Mouse (Mus musculus) stomach, embryonic 14.5 days (tissue): ENCODE results near the gene Arid5b. TPM values are rescaled to one million over a fixed set of nuclear protein-coding genes. Genes with fewer than 3 reads are reported as not detected.
"Not testable (repeated sequence)": the region's sequence is repeated elsewhere in the genome, so short reads cannot be mapped to it uniquely, and the experiment has no call there.

Experiments used
- ATAC-seq: fragments of 200-750 bp; cut with Nextera tagmentation; 2 replicates; pipeline ENCODE4 v1.8.0; 2017; ENCODE audit warnings: low read depth, moderate TSS enrichment; ENCODE audit not compliant: insufficient number of reproducible peaks, insufficient read depth, low FRiP score
- H3K27ac ChIP-seq: fragments of 300-500 bp; sonication (generic); 2 replicates; pipeline ENCODE4 v1.5.1; 2014; ENCODE audit warnings: mild to moderate bottlenecking, low read length, moderate library complexity, mixed read lengths
- H3K27me3 ChIP-seq: fragments of 300-500 bp; sonication (generic); 2 replicates; pipeline ENCODE4 v1.6.1; 2014; ENCODE audit warnings: low read length, control low read depth, mixed read lengths; ENCODE audit not compliant: control insufficient read depth, insufficient read depth
- H3K36me3 ChIP-seq: fragments of 300-500 bp; sonication (generic); 2 replicates; pipeline ENCODE4 v1.6.1; 2014; ENCODE audit warnings: mild to moderate bottlenecking, control low read depth, low read length, moderate library complexity, mixed read lengths; ENCODE audit not compliant: control insufficient read depth, insufficient read depth
- H3K4me1 ChIP-seq: fragments of 300-500 bp; sonication (generic); 2 replicates; pipeline ENCODE4 v1.6.1; 2014; ENCODE audit warnings: low read length, control low read depth, mixed read lengths; ENCODE audit not compliant: control insufficient read depth, insufficient read depth
- H3K4me2 ChIP-seq: fragments of 300-500 bp; sonication (generic); replicated peaks from 2 replicates; pipeline ENCODE4 v1.6.1; 2014; ENCODE audit warnings: low read depth, low read length, control low read depth
- H3K4me3 ChIP-seq: fragments of 300-500 bp; sonication (generic); 2 replicates; pipeline ENCODE4 v1.5.1; 2014; ENCODE audit warnings: low read depth, low read length, control low read depth
- H3K9ac ChIP-seq: fragments of 300-500 bp; sonication (generic); replicated peaks from 2 replicates; pipeline ENCODE4 v1.6.1; 2014; ENCODE audit warnings: low read depth, mild to moderate bottlenecking, control low read depth, low read length, moderate library complexity, mixed read lengths
- H3K9me3 ChIP-seq: fragments of 300-500 bp; sonication (generic); 2 replicates; pipeline ENCODE4 v1.6.1; 2016; ENCODE audit warnings: low read depth, low read length, control low read depth; ENCODE audit not compliant: control insufficient read depth
- WGBS: fragments of 180-500 bp; shearing (Covaris S2); extraction: QIAGEN DNeasy Blood & Tissue Kit; methylation state at CpG from one replicate; pipeline ENCODE4 v1.1.7; 2014; 5-methylcytosine and 5-hydroxymethylcytosine counted together
- polyA plus RNA-seq: library from polyadenylated mRNA; unstranded; fragments of >200 nt; fragmentation: Nextera tagmentation; extraction: Ambion mirVana; gene quantifications from 2 replicates; pipeline ENCODE4 v1.2.1, GENCODE M21; 2014

Arid5b gene
- polyA plus RNA-seq, 1 experiment from 2014 or later = 40.8 TPM

DNA sequence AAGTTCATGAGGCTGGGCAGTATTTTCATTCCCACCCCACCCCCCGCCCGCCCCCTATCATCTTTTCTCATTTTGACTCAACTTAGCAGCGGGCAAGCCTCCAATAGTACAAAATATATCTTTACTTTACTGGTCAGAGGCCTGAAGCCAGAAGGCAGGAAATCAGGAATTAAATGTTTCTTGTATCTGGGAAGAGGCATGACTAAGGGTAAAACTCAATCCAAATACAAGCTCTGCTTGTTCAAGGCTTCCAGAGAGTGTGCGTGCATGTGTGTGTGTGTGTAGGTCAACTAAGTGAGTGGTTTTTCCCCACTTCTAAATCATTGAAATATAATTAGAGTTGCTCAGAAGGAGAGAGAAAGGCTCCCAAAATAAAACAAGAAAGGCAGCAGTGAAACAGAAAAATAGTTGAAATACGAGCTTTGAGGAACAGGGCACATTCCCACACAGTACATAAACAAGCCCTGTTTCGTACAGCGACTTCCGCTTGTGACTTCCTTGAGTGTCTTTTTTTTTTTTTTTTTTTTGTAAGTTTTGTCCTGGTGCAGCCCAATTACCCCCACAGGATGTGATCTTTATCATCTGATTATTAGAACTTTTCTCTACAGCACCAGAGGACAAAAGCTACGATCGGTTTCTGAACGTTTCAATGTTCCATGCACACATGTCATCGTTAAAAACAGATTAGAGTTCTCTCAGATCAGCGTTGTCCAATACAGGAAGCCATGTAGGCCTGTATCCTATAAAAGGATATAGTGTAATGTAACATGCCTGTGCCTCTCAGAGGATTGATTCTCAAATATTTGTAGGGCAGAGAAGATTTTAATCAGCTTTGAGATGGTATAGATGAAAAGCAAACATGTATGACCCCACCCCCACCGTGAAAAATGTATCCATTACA is 173.4 kb downstream of the Arid5b start:
- no peak overlapping the region for H3K4me3 ChIP-seq
- no peaks in the 10 kb centered on the region for H3K9me3 ChIP-seq
- no peak overlapping the region; the same call in 1 of the 2 replicates for H3K4me2 ChIP-seq
- ATAC-seq = no peak
- WGBS = 36% methylated on average over 14 of the region's 14 CpGs
- no peak overlapping the region for H3K9ac ChIP-seq
- H3K27me3 ChIP-seq = no peaks in the 10 kb centered on the region
- H3K27ac ChIP-seq = peak overlapping the region; percentile 73
- H3K36me3 ChIP-seq = peaks cover 14% of the 10 kb centered on the region; the same call in 1 of the 2 replicates
- peaks cover 38% of the 10 kb centered on the region for H3K4me1 ChIP-seq

DNA sequence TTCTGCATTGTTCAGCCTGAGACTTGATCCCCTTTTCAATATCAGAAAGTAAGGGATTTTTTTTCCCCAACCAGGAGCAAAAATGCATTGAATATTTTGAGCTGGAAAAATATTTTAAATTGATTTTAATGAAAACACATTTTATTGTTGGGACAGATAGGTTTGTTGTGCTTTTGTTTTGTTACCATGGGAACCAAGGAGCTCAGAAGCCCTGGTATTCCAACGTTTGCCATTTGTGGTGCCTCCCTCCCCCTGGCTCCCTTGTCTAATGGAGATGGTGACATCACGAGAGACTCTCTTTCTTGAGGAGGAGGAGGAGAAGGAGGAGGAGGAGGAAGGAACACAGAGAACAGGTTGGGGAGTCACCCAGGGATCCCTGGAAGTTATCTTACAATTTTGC is 174.1 kb downstream of the Arid5b start:
- no peak overlapping the region for H3K4me3 ChIP-seq
- no peak overlapping the region for H3K9ac ChIP-seq
- H3K4me1 ChIP-seq = peaks cover 38% of the 10 kb centered on the region
- no peaks in the 10 kb centered on the region for H3K27me3 ChIP-seq
- 20% methylated on average over 2 of the region's 2 CpGs for whole genome bisulfite sequencing
- peak overlapping the region; percentile 73 for H3K27ac ChIP-seq
- peak; percentile 15; the same call in 1 of the 2 replicates for ATAC-seq
- peaks cover 16% of the 10 kb centered on the region; the same call in 1 of the 2 replicates for H3K36me3 ChIP-seq
- H3K9me3 ChIP-seq = no peaks in the 10 kb centered on the region
- no peak overlapping the region for H3K4me2 ChIP-seq

DNA sequence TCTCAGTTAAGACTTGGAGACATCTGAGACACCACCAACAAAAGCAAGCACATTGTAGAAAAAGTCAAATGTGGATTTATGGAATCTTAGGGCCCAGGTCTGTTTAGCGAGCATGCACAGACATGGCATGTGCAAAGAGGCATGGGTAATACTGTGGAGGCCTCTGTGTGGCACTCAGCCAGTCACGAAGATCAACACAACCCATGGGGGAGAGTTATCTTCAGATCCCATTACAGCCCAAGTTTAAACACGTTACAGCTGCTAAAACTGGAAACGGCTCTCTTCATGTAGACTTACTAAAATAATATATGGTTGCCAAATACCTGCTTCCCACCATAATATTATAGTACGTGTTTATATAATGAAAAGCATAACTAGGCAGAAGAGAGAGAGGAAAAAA is 174.6 kb downstream of the Arid5b start:
- Histone ChIP-seq H3K36me3 (peaks cover 16% of the 10 kb centered on the region; the same call in 1 of the 2 replicates), H3K4me1 (peaks cover 38% of the 10 kb centered on the region), H3K4me3 (no peak overlapping the region), H3K27ac (peak overlapping the region; percentile 73), H3K9me3 (no peaks in the 10 kb centered on the region), H3K9ac (no peak overlapping the region), H3K4me2 (no peak overlapping the region), H3K27me3 (no peaks in the 10 kb centered on the region)
- peak; percentile 79; the same call in 1 of the 2 replicates for ATAC-seq
- WGBS = 22% methylated on average over 5 of the region's 5 CpGs

DNA sequence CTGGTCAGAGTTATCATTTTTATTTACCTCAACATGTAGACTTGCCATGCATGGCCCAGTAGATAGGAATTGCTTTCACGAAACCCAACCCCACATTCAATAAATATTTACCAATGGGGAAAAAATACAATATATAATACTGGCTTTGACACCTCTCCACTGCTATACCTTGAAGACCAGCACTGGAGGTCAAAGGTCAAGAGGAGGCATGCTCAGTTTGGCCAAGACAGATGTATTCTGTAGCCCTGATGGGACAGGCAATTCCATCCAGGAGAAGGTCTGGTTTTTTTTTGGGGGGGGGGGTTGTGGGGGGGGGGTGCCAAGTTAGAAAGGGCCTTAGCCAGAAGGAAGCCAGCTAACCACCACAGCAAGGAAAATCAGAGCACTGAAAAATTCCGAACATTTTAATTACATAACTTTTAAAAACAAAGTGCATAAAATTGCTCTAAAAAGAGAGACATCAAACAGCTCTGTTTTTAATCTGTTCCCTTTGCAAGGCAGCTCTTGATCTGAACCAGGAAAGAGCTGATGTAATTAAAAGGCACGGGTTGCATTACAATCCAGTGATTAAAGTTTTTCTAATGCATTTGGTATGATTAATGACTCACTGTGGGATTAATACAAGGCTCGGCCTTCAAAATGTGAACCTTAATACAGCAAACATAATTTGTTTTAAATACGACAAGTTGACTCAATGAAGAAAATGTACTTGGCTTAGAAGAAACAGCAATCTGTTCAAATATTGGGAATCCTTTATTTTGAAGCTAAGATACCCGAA is 175.3 kb downstream of the Arid5b start:
- Histone ChIP-seq H3K9me3 (no peaks in the 10 kb centered on the region), H3K4me2 (no peak overlapping the region), H3K4me3 (no peak overlapping the region), H3K27ac (peak overlapping the region; percentile 73), H3K9ac (no peak overlapping the region), H3K36me3 (peaks cover 19% of the 10 kb centered on the region; the same call in 1 of the 2 replicates), H3K27me3 (no peaks in the 10 kb centered on the region), H3K4me1 (peaks cover 38% of the 10 kb centered on the region)
- 27% methylated on average over 6 of the region's 6 CpGs for WGBS
- no peak for ATAC-seq

DNA sequence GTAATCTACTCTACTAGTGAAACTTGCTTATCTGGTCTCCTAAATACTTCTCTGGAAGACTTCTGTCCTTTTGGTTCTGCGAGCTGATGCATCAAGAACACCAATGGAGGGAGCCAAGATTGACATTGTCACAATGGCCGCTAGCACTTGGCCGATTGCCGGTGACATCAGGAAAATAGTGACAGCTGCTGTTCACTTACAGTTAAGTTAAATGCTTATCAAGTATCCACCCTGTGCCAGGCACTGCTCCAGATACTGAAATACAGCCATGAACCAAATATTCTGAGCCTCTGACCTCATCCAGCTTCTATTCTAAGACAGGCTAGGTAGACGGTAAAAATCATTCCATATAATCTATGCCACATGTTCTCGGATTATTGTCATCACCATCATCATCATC is 176.0 kb downstream of the Arid5b start:
- Histone ChIP-seq H3K4me3 (no peak overlapping the region), H3K9me3 (no peaks in the 10 kb centered on the region), H3K9ac (no peak overlapping the region), H3K4me1 (peaks cover 38% of the 10 kb centered on the region), H3K27ac (0 out of 2 replicates have a peak overlapping the region, but pooled peaks have one; percentile 39), H3K36me3 (peaks cover 26% of the 10 kb centered on the region), H3K4me2 (no peak overlapping the region), H3K27me3 (no peaks in the 10 kb centered on the region)
- no peak for ATAC-seq
- WGBS = 92% methylated on average over 6 of the region's 6 CpGs

DNA sequence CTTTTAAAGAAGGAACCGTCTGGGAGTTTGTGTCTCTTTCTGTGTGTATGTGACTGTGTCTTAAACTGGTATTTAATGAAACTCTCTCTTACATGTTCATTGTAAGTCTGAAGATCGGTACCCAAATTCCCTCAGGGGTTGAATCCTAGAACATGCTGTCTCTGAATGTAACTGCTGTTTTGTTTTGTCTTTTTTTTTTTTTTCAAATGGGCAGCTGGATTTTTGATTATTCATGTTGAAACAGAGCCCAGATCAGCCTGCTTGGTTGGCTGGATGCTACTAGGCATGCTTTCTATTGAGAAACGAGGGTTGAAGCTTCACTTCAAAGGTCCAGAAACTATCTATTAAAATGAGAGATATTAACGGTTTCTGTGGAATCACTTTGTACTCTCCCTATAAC is 177.3 kb downstream of the Arid5b start:
- Histone ChIP-seq H3K4me3 (no peak overlapping the region), H3K9me3 (no peaks in the 10 kb centered on the region), H3K36me3 (peaks cover 38% of the 10 kb centered on the region), H3K27ac (no peak overlapping the region), H3K9ac (no peak overlapping the region), H3K4me1 (peaks cover 28% of the 10 kb centered on the region), H3K4me2 (no peak overlapping the region), H3K27me3 (no peaks in the 10 kb centered on the region)
- 85% methylated on average over 4 of the region's 4 CpGs for whole genome bisulfite sequencing
- ATAC-seq = no peak

DNA sequence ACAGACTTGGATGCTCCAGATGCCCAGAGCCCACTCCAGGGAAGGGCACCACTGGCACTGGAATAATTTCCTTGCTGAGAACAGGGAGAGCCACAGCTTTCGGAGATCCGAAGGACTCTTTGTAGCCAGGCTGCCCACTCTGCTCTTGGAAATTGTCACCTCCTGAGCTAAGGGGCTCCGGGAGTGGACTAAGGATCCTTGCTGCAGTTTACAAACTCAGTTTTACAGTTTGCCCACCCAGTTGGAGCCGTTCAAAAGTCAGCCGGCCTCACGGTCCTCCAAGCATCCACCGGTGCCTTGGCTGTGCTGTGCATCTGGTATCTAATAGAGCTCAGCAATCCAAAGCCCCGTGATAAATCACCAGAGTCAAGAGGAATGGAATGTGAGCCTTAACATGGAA is 178.0 kb downstream of the Arid5b start:
- Histone ChIP-seq H3K4me1 (peaks cover 21% of the 10 kb centered on the region), H3K9ac (no peak overlapping the region), H3K9me3 (no peaks in the 10 kb centered on the region), H3K27me3 (no peaks in the 10 kb centered on the region), H3K4me3 (no peak overlapping the region), H3K36me3 (peaks cover 42% of the 10 kb centered on the region), H3K4me2 (no peak overlapping the region), H3K27ac (no peak overlapping the region)
- 63% methylated on average over 8 of the region's 8 CpGs for WGBS
- no peak for ATAC-seq

DNA sequence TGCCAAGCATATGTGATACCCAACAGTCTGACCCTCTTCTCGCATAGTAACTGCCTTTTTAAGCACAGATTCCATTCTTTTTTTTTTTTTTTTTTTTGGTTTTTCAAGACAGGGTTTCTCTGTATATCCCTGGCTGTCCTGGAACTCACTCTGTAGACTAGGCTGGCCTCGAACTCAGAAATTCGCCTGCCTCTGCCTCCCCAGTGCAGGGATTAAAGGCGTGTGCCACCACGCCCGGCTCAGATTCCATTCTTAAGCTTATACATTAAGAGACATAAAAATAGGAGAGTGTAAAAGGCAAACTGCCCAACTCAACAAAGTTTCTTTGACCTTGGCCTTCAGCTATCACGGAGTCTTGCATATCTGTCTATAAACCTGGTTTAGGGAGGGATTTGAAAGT is 178.7 kb downstream of the Arid5b start:
- Histone ChIP-seq H3K36me3 (peaks cover 46% of the 10 kb centered on the region), H3K4me1 (peaks cover 14% of the 10 kb centered on the region)
- not testable (repeated sequence) for H3K9me3 ChIP-seq, H3K4me2 ChIP-seq, ATAC-seq, H3K4me3 ChIP-seq, H3K9ac ChIP-seq, H3K27ac ChIP-seq, H3K27me3 ChIP-seq
- WGBS = 90% methylated on average over 7 of the region's 7 CpGs
